Mouse (Mus musculus) heart, embryonic 15.5 days (tissue): ENCODE measurements around the gene Sox12. TPM values are rescaled to one million over a fixed set of nuclear protein-coding genes. Genes with fewer than 3 reads are reported as not detected.

Experiments used
- ATAC-seq: fragments of 200-750 bp; cut with Nextera tagmentation; replicated peaks from 2 replicates; pipeline ENCODE4 v1.8.0; 2017; ENCODE audit warnings: low read depth, moderate TSS enrichment; ENCODE audit not compliant: insufficient number of reproducible peaks, insufficient read depth, low FRiP score
- H3K27ac ChIP-seq: fragments of 300-500 bp; sonication (generic); 2 replicates; pipeline ENCODE4 v1.5.1; 2015; ENCODE audit warnings: mild to moderate bottlenecking, inconsistent platforms
- H3K27me3 ChIP-seq: fragments of 300-500 bp; sonication (generic); 2 replicates; pipeline ENCODE4 v1.6.1; 2015; ENCODE audit warnings: inconsistent platforms
- H3K36me3 ChIP-seq: fragments of 300-500 bp; sonication (generic); 2 replicates; pipeline ENCODE4 v1.6.1; 2015; ENCODE audit warnings: mild to moderate bottlenecking, inconsistent platforms
- H3K4me1 ChIP-seq: fragments of 300-500 bp; sonication (generic); replicated peaks from 2 replicates; pipeline ENCODE4 v1.6.1; 2015; ENCODE audit warnings: inconsistent platforms
- H3K4me2 ChIP-seq: fragments of 300-500 bp; sonication (generic); 2 replicates; pipeline ENCODE4 v1.6.1; 2015; ENCODE audit warnings: inconsistent platforms, mild to moderate bottlenecking, moderate library complexity
- H3K4me3 ChIP-seq: fragments of 300-500 bp; sonication (generic); 2 replicates; pipeline ENCODE4 v1.5.1; 2015; ENCODE audit warnings: mild to moderate bottlenecking, inconsistent platforms
- H3K9ac ChIP-seq: fragments of 300-500 bp; sonication (generic); 2 replicates; pipeline ENCODE4 v1.6.1; 2015; ENCODE audit warnings: mild to moderate bottlenecking, inconsistent platforms
- H3K9me3 ChIP-seq: fragments of 300-500 bp; sonication (generic); replicated peaks from 2 replicates; pipeline ENCODE4 v1.6.1; 2016; ENCODE audit warnings: inconsistent platforms
- WGBS: fragments of 180-500 bp; shearing (Covaris S2); methylation state at CpG from one replicate; pipeline ENCODE4 v1.1.7; 2015; ENCODE audit warnings: mixed read lengths; 5-methylcytosine and 5-hydroxymethylcytosine counted together
- polyA plus RNA-seq: library from polyadenylated mRNA; unstranded; fragments of >200 nt; fragmentation: Nextera tagmentation; extraction: Ambion mirVana; gene quantifications from 2 replicates; pipeline ENCODE4 v1.2.1, GENCODE M21; 2015

Sox12 gene
- polyA plus RNA-seq, 1 experiment from 2014 or later, result 6.5 TPM

DNA sequence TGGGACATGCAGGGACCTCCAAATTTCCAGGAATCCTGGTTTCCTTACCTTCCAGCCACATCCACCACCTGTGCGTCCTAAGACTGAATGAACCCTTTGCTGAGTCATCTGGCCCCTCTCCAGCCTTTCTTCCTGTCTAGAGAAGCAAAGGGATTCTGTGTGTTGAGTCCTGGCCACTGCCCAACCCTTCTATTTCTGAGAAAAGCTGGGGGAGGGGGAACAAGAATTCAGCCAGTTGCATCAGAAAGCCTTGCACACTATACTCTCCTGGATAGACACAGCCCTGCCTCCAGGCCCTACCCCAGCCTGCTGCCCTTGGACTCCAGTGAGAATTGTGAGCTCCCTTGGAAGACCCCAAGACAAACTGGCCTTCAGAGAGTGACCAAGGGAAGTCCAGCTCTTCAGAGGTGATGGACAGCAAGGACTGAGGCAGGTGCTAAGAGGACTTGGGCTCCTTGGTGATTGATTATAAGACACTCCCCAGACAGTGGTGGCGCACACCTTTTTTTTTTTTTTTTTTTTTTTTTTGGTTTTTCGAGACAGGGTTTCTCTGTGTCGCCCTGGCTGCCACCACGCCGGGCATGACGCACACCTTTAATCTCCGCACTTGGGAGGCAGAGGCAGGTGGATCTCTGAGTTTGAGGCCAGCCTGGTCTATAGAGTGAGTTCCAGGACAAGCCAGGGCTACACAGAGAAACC lies 47.9 kb downstream of the Sox12 start:
- Histone ChIP-seq H3K4me1 (peaks cover 11% of the 10 kb centered on the region), H3K9ac (no peak overlapping the region), H3K27ac (no peak overlapping the region), H3K27me3 (no peaks in the 10 kb centered on the region), H3K4me2 (no peak overlapping the region), H3K9me3 (no peaks in the 10 kb centered on the region), H3K36me3 (no peaks in the 10 kb centered on the region), H3K4me3 (no peak overlapping the region)
- ATAC-seq, result peak; percentile 51; the same call in 1 of the 2 replicates
- 84% methylated on average over 8 of the region's 8 CpGs for WGBS

GRCm38 (mm10) chr2:152349205-152349604 lies 48.7 kb downstream of the Sox12 start:
- no peaks in the 10 kb centered on the region for H3K9me3 ChIP-seq
- ATAC-seq, result no peak
- H3K36me3 ChIP-seq, result no peaks in the 10 kb centered on the region
- 78% methylated on average over 6 of the region's 6 CpGs for WGBS
- peaks cover 15% of the 10 kb centered on the region for H3K4me1 ChIP-seq
- H3K27ac ChIP-seq, result no peak overlapping the region
- H3K9ac ChIP-seq, result no peak overlapping the region
- no peak overlapping the region for H3K4me2 ChIP-seq
- no peak overlapping the region for H3K4me3 ChIP-seq
- no peaks in the 10 kb centered on the region for H3K27me3 ChIP-seq

- no peak overlapping the region for H3K4me2 ChIP-seq
- H3K27ac ChIP-seq, result no peak overlapping the region
- no peak overlapping the region for H3K9ac ChIP-seq
- peaks cover 24% of the 10 kb centered on the region for H3K4me1 ChIP-seq
- ATAC-seq, result no peak
- no peaks in the 10 kb centered on the region for H3K27me3 ChIP-seq
- H3K9me3 ChIP-seq, result no peaks in the 10 kb centered on the region
- H3K4me3 ChIP-seq, result no peak overlapping the region
- H3K36me3 ChIP-seq, result no peaks in the 10 kb centered on the region
- WGBS, result 76% methylated on average over 2 of the region's 2 CpGs
Observed at GRCm38 (mm10) chr2:152347722-152348121, 50.1 kb downstream of the Sox12 start.

- Histone ChIP-seq H3K4me3 (no peak overlapping the region), H3K9ac (no peak overlapping the region), H3K27me3 (no peaks in the 10 kb centered on the region), H3K4me1 (peaks cover 24% of the 10 kb centered on the region), H3K27ac (no peak overlapping the region), H3K9me3 (no peaks in the 10 kb centered on the region), H3K36me3 (no peaks in the 10 kb centered on the region), H3K4me2 (no peak overlapping the region)
- 20% methylated on average over 9 of the region's 9 CpGs for WGBS
- no peak for ATAC-seq
Observed at GRCm38 (mm10) chr2:152346776-152347465, 50.9 kb downstream of the Sox12 start.

DNA sequence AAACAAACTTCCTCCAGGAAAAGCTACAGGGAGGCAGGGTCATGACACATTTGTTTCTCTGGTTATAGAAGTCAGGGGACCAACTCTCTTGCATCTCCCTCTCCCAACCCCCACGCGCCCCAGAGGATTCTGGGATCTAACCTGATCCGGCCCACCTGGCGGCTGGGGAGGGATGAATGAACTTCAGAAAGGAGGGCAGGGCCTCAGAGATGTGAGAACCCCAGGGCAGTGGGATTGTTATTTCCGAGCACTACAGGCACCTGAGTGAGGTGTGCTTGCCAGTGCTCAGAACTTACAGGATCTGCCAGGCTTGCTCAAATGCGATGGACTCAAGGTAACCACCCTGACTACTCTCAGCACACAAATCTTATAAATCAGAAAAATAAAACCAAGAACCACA lies 52.5 kb downstream of the Sox12 start:
- Histone ChIP-seq H3K4me2 (no peak overlapping the region), H3K9ac (no peak overlapping the region), H3K9me3 (no peaks in the 10 kb centered on the region), H3K4me3 (no peak overlapping the region), H3K27ac (no peak overlapping the region), H3K27me3 (no peaks in the 10 kb centered on the region), H3K4me1 (peaks cover 24% of the 10 kb centered on the region), H3K36me3 (no peaks in the 10 kb centered on the region)
- no peak for ATAC-seq
- 70% methylated on average over 6 of the region's 6 CpGs for WGBS

- Histone ChIP-seq H3K36me3 (no peaks in the 10 kb centered on the region), H3K9me3 (no peaks in the 10 kb centered on the region), H3K27me3 (no peaks in the 10 kb centered on the region), H3K27ac (no peak overlapping the region), H3K9ac (no peak overlapping the region), H3K4me2 (no peak overlapping the region), H3K4me3 (no peak overlapping the region), H3K4me1 (peaks cover 21% of the 10 kb centered on the region)
- no peak for ATAC-seq
- WGBS, result 66% methylated on average over 5 of the region's 5 CpGs
Observed at GRCm38 (mm10) chr2:152344909-152345308, 53.0 kb downstream of the Sox12 start.

- Histone ChIP-seq H3K4me1 (peaks cover 18% of the 10 kb centered on the region), H3K9me3 (no peaks in the 10 kb centered on the region), H3K4me2 (peak overlapping the region; percentile 94), H3K4me3 (peak overlapping the region; percentile 71), H3K9ac (peak overlapping the region; percentile 63), H3K36me3 (no peaks in the 10 kb centered on the region), H3K27ac (peak overlapping the region; percentile 63), H3K27me3 (no peaks in the 10 kb centered on the region)
- 8% methylated on average over 10 of the region's 10 CpGs for WGBS
- ATAC-seq, result 0 out of 2 replicates have a peak, but pooled peaks have one; percentile 11
Observed at GRCm38 (mm10) chr2:152344361-152344760, 53.5 kb downstream of the Sox12 start.

Other genes with a start within 250 kb of the Sox12 start
- 57.9 and 74.6 TPM in 2 replicates for gene Csnk2a1, start 171.2 kb downstream of the Sox12 start, polyA plus RNA-seq
- gene Tbc1d20, start 104.2 kb downstream of the Sox12 start, polyA plus RNA-seq, result 28.8 and 35.4 TPM in 2 replicates
- 54.3 and 79.1 TPM in 2 replicates for gene Rbck1, start 65.4 kb downstream of the Sox12 start, polyA plus RNA-seq
- 2.9 and 3.1 TPM in 2 replicates for gene Trib3, start 54.0 kb downstream of the Sox12 start, polyA plus RNA-seq
- 1.6 and 2.1 TPM in 2 replicates for gene Nrsn2, start 21.4 kb downstream of the Sox12 start, polyA plus RNA-seq
- gene Zcchc3, start 17.0 kb upstream of the Sox12 start, polyA plus RNA-seq, result 30.8 and 31.7 TPM in 2 replicates
- gene 6820408C15Rik, start 17.5 kb upstream of the Sox12 start, polyA plus RNA-seq, result 2.0 and 2.4 TPM in 2 replicates
- not detected in 2 replicates for gene Defb23, start 66.6 kb upstream of the Sox12 start, polyA plus RNA-seq
- gene Defb20, start 79.0 kb upstream of the Sox12 start, polyA plus RNA-seq, result not detected in 2 replicates
- gene Defb22, start 92.1 kb upstream of the Sox12 start, polyA plus RNA-seq, result not detected in 2 replicates
- not detected in 2 replicates for gene Defb26, start 113.6 kb upstream of the Sox12 start, polyA plus RNA-seq
- gene Defb28, start 120.2 kb upstream of the Sox12 start, polyA plus RNA-seq, result not detected in 2 replicates
- not detected in 2 replicates for gene Defb29, start 142.0 kb upstream of the Sox12 start, polyA plus RNA-seq
- gene Gm17416, start 171.3 kb upstream of the Sox12 start, polyA plus RNA-seq, result not detected in 2 replicates
- gene Defb21, start 174.7 kb upstream of the Sox12 start, polyA plus RNA-seq, result not detected in 2 replicates
- 0.57 and 0.88 TPM in 2 replicates for gene Defb19, start 182.2 kb upstream of the Sox12 start, polyA plus RNA-seq
- not detected in 2 replicates for gene Defb45, start 201.3 kb upstream of the Sox12 start, polyA plus RNA-seq
- gene Defb36, start 206.3 kb upstream of the Sox12 start, polyA plus RNA-seq, result not detected in 2 replicates
- gene Defb25, start 225.0 kb upstream of the Sox12 start, polyA plus RNA-seq, result 0.77 and 0.86 TPM in 2 replicates
- 12.1 and 12.7 TPM in 2 replicates for gene Rem1, start 228.9 kb upstream of the Sox12 start, polyA plus RNA-seq